Mouse (Mus musculus) hindbrain, postnatal 0 days (tissue): ENCODE measurements at regions not wholly inside any gene's neighbourhood (a gene's known extent, or its start where the extent isn't known, plus 50 kb on each side); places are given as distances from the start of the nearest gene placed in this dataset.
A peak's percentile ranks its signal among the peaks of the same experiment; 100 is the strongest.

Experiments
- ATAC-seq: fragments of 200-750 bp; cut with Nextera tagmentation; 2 replicates; pipeline ENCODE4 v1.8.0; 2017; ENCODE audit warnings: mild to moderate bottlenecking, moderate TSS enrichment, moderate library complexity
- DNase-seq: peaks from one replicate; pipeline ENCODE4 v3.0.0-alpha.2; 2015; ENCODE audit warnings: low spot score
- H3K27ac ChIP-seq: fragments of 300-500 bp; sonication (generic); 2 replicates; pipeline ENCODE4 v1.5.1; 2014; ENCODE audit warnings: mild to moderate bottlenecking
- H3K27me3 ChIP-seq: fragments of 300-500 bp; sonication (generic); 2 replicates; pipeline ENCODE4 v1.6.1; 2014; ENCODE audit warnings: low read length, mixed read lengths; ENCODE audit not compliant: insufficient read depth
- H3K36me3 ChIP-seq: fragments of 300-500 bp; sonication (generic); 2 replicates; pipeline ENCODE4 v1.6.1; 2014; ENCODE audit warnings: low read length, mixed read lengths; ENCODE audit not compliant: insufficient read depth
- H3K4me1 ChIP-seq: fragments of 300-500 bp; sonication (generic); 2 replicates; pipeline ENCODE4 v1.6.1; 2014; ENCODE audit warnings: antibody characterized with exemption, low read length, mixed read lengths; ENCODE audit not compliant: insufficient read depth
- H3K4me2 ChIP-seq: fragments of 300-500 bp; sonication (generic); 2 replicates; pipeline ENCODE4 v1.6.1; 2014; ENCODE audit warnings: low read depth, mild to moderate bottlenecking, low read length, moderate library complexity, mixed read lengths
- H3K4me3 ChIP-seq: fragments of 300-500 bp; sonication (generic); 2 replicates; pipeline ENCODE4 v1.5.1; 2014; ENCODE audit warnings: low read length
- H3K9ac ChIP-seq: fragments of 300-500 bp; sonication (generic); replicated peaks from 2 replicates; pipeline ENCODE4 v1.6.1; 2014; ENCODE audit warnings: mild to moderate bottlenecking, low read length, moderate library complexity, mixed read lengths
- H3K9me3 ChIP-seq: fragments of 300-500 bp; sonication (generic); 2 replicates; pipeline ENCODE4 v1.6.1; 2016; ENCODE audit warnings: low read length, mixed read lengths
- CTCF ChIP-seq: IDR thresholded peaks from 2 replicates; pipeline ENCODE4 v1.5.1; 2016; ENCODE audit warnings: antibody characterized with exemption, control low read depth, low read depth
- WGBS: fragments of 180-500 bp; shearing (Covaris S2); extraction: QIAGEN DNeasy Blood & Tissue Kit; methylation state at CpG from one replicate; pipeline ENCODE4 v1.1.7; 2014; 5-methylcytosine and 5-hydroxymethylcytosine counted together

- ATAC-seq (no peak), DNase-seq (no peak)
- no peak for TF ChIP-seq CTCF
- no peak overlapping the region for H3K4me2 ChIP-seq
- no peak overlapping the region for H3K4me3 ChIP-seq
- no peaks in the 10 kb centered on the region for H3K27me3 ChIP-seq
- H3K9ac ChIP-seq = no peak overlapping the region
- no peak overlapping the region for H3K27ac ChIP-seq
- WGBS = 80% methylated on average over 10 of the region's 10 CpGs
- H3K4me1 ChIP-seq = no peaks in the 10 kb centered on the region
- no peaks in the 10 kb centered on the region for H3K36me3 ChIP-seq
- H3K9me3 ChIP-seq = no peaks in the 10 kb centered on the region
These were observed 132.1 kb upstream of the Hhip start for GRCm38 (mm10) chr8:80189797-80190509.

- no peak for TF ChIP-seq CTCF
- no peak for ATAC-seq
These were observed 127.5 kb upstream of the Hhip start for GRCm38 (mm10) chr8:80185286-80185685.

GRCm38 (mm10) chr8:80168688-80169087 is 110.9 kb upstream of the Hhip start:
- Histone ChIP-seq H3K4me2 (peak overlapping the region; percentile 11; the same call in 1 of the 2 replicates), H3K27me3 (no peaks in the 10 kb centered on the region), H3K9ac (no peak overlapping the region), H3K4me3 (no peak overlapping the region), H3K27ac (no peak overlapping the region), H3K9me3 (no peaks in the 10 kb centered on the region), H3K4me1 (no peaks in the 10 kb centered on the region), H3K36me3 (no peaks in the 10 kb centered on the region)
- DNase-seq (no peak), ATAC-seq (no peak)
- no peak for TF ChIP-seq CTCF
- WGBS = 50% methylated on average over 9 of the region's 9 CpGs

More at GRCm38 (mm10) chr8:80185286-80185685, 127.5 kb upstream of the Hhip start:
- H3K9ac ChIP-seq = no peak overlapping the region
- H3K27ac ChIP-seq = no peak overlapping the region
- H3K9me3 ChIP-seq = no peaks in the 10 kb centered on the region
- H3K4me3 ChIP-seq = no peak overlapping the region
- no peaks in the 10 kb centered on the region for H3K36me3 ChIP-seq
- H3K27me3 ChIP-seq = no peaks in the 10 kb centered on the region
- DNase-seq = no peak
- H3K4me1 ChIP-seq = no peaks in the 10 kb centered on the region
- H3K4me2 ChIP-seq = no peak overlapping the region
- WGBS = 43% methylated on average over 4 of the region's 4 CpGs

GRCm38 (mm10) chr8:80149458-80150083 is 91.8 kb upstream of the Hhip start:
- no peak overlapping the region for H3K27ac ChIP-seq
- no peak overlapping the region for H3K4me2 ChIP-seq
- DNase-seq (peak; percentile 33), ATAC-seq (peak; percentile 55)
- H3K4me1 ChIP-seq = no peaks in the 10 kb centered on the region
- no peak for TF ChIP-seq CTCF
- no peaks in the 10 kb centered on the region for H3K9me3 ChIP-seq
- H3K9ac ChIP-seq = no peak overlapping the region
- WGBS = 34% methylated on average over 9 of the region's 9 CpGs
- no peaks in the 10 kb centered on the region for H3K27me3 ChIP-seq
- no peak overlapping the region for H3K4me3 ChIP-seq
- no peaks in the 10 kb centered on the region for H3K36me3 ChIP-seq

- ATAC-seq = no peak
- H3K9ac ChIP-seq = no peak overlapping the region
- no peaks in the 10 kb centered on the region for H3K27me3 ChIP-seq
- H3K36me3 ChIP-seq = no peaks in the 10 kb centered on the region
- no peak overlapping the region for H3K27ac ChIP-seq
- DNase-seq = no peak
- WGBS = 95% methylated on average over 3 of the region's 3 CpGs
- no peak overlapping the region for H3K4me3 ChIP-seq
- TF ChIP-seq CTCF = no peak
- H3K4me1 ChIP-seq = no peaks in the 10 kb centered on the region
- H3K4me2 ChIP-seq = no peak overlapping the region
- no peaks in the 10 kb centered on the region for H3K9me3 ChIP-seq
These were observed 90.1 kb upstream of the Hhip start for GRCm38 (mm10) chr8:80147929-80148328.

- Histone ChIP-seq H3K9ac (no peak overlapping the region), H3K27ac (no peak overlapping the region), H3K4me3 (no peak overlapping the region), H3K36me3 (no peaks in the 10 kb centered on the region), H3K4me2 (no peak overlapping the region), H3K9me3 (no peaks in the 10 kb centered on the region), H3K27me3 (no peaks in the 10 kb centered on the region), H3K4me1 (no peaks in the 10 kb centered on the region)
- DNase-seq = no peak
- no peak for ATAC-seq
- no peak for TF ChIP-seq CTCF
- 53% methylated on average over 6 of the region's 6 CpGs for WGBS
These were observed 80.7 kb upstream of the Hhip start for GRCm38 (mm10) chr8:80138481-80138880.

GRCm38 (mm10) chr8:80120378-80120965 is 62.7 kb upstream of the Hhip start:
- no peak for TF ChIP-seq CTCF
- H3K4me2 ChIP-seq = no peak overlapping the region
- H3K4me3 ChIP-seq = no peak overlapping the region
- no peak overlapping the region for H3K27ac ChIP-seq
- H3K36me3 ChIP-seq = no peaks in the 10 kb centered on the region
- no peaks in the 10 kb centered on the region for H3K4me1 ChIP-seq
- no peak for DNase-seq
- H3K27me3 ChIP-seq = no peaks in the 10 kb centered on the region
- no peaks in the 10 kb centered on the region for H3K9me3 ChIP-seq
- 92% methylated on average over 3 of the region's 3 CpGs for WGBS
- no peak overlapping the region for H3K9ac ChIP-seq
- ATAC-seq = no peak
